Comparison of ENCODE assay signal across 8 mouse cellular contexts in genomic region chr6:65765057-65765456, GRCm38 (mm10). TPM values are rescaled to one million over a fixed set of nuclear protein-coding genes. Genes with fewer than 3 reads are reported as not detected.
DNase-seq lines count a peak whose midpoint lies in the region; ATAC-seq and TF ChIP-seq lines count a peak whose summit lies in the region.

No protein-coding gene starts in this region.

- H3K4me2 ChIP-seq in embryonic facial prominence, embryonic 14.5 days (ENCODE audit: low read depth, low read length): peak overlapping the region; percentile 20
- H3K4me2 ChIP-seq in hindbrain, embryonic 13.5 days: peak overlapping the region; percentile 31
- peak overlapping the region; percentile 35; the same call in 1 of the 2 replicates for H3K4me2 ChIP-seq in stomach, embryonic 16.5 days (ENCODE audit: low read depth, low read length)

- no peaks in the 10 kb centered on the region for H3K9me3 ChIP-seq in embryonic facial prominence, embryonic 14.5 days (ENCODE audit: control insufficient read depth, low read length)
- H3K9me3 ChIP-seq in hindbrain, embryonic 13.5 days: no peaks in the 10 kb centered on the region
- H3K9me3 ChIP-seq in stomach, embryonic 16.5 days (replicated peaks; ENCODE audit: control insufficient read depth, low read length): no peaks in the 10 kb centered on the region

- H3K27ac ChIP-seq in embryonic facial prominence, embryonic 14.5 days (replicated peaks; ENCODE audit: low read depth, low read length): no peak overlapping the region
- peak overlapping the region; percentile 36; the same call in 1 of the 2 replicates for H3K27ac ChIP-seq in hindbrain, embryonic 13.5 days
- H3K27ac ChIP-seq in stomach, embryonic 16.5 days (ENCODE audit: low read length): no peak overlapping the region
- no peak overlapping the region for H3K27ac ChIP-seq in left cerebral cortex, adult 2 months

- H3K4me3 ChIP-seq in embryonic facial prominence, embryonic 14.5 days (ENCODE audit: low read depth, low read length): no peak overlapping the region
- H3K4me3 ChIP-seq in hindbrain, embryonic 13.5 days: no peak overlapping the region
- H3K4me3 ChIP-seq in stomach, embryonic 16.5 days (replicated peaks; ENCODE audit: low read length): no peak overlapping the region
- H3K4me3 ChIP-seq in left cerebral cortex, adult 2 months: no peak overlapping the region

- TF ChIP-seq CTCF in left cerebral cortex, adult 2 months (IDR thresholded peaks at IDR 0.05): no peak

- no peaks in the 10 kb centered on the region for H3K36me3 ChIP-seq in embryonic facial prominence, embryonic 14.5 days (ENCODE audit: control insufficient read depth, insufficient read depth, low read length)
- no peaks in the 10 kb centered on the region for H3K36me3 ChIP-seq in hindbrain, embryonic 13.5 days
- no peaks in the 10 kb centered on the region for H3K36me3 ChIP-seq in stomach, embryonic 16.5 days (ENCODE audit: control insufficient read depth, insufficient read depth, low read length)

- WGBS in embryonic facial prominence, embryonic 14.5 days: 17% methylated on average over 8 of the region's 8 CpGs
- WGBS in hindbrain, embryonic 13.5 days: 9% methylated on average over 8 of the region's 8 CpGs
- 27% methylated on average over 8 of the region's 8 CpGs for WGBS in stomach, embryonic 16.5 days

- H3K9ac ChIP-seq in embryonic facial prominence, embryonic 14.5 days (ENCODE audit: low read depth, low read length): 0 out of 2 replicates have a peak overlapping the region, but pooled peaks have one; percentile 34
- H3K9ac ChIP-seq in hindbrain, embryonic 13.5 days: no peak overlapping the region
- no peak overlapping the region for H3K9ac ChIP-seq in stomach, embryonic 16.5 days (ENCODE audit: low read length)

- DNase-seq in thymus, postnatal 14 days: peak; percentile 4
- DNase-seq in thymus, postnatal 10 days (ENCODE audit: low spot score in 2 of 2): no peak
- peak; percentile 10 for DNase-seq in embryonic facial prominence, embryonic 14.5 days (ENCODE audit: low spot score)
- peak; percentile 10 for DNase-seq in lung, postnatal 10 days
- no peak for DNase-seq in left cerebral cortex, adult 2 months (ENCODE audit: extremely low spot score in 1 of 2, low spot score in 2 of 2)

- H3K4me1 ChIP-seq in embryonic facial prominence, embryonic 14.5 days (ENCODE audit: control insufficient read depth, insufficient read depth, low read length): peaks cover 8% of the 10 kb centered on the region; the same call in 1 of the 2 replicates
- peaks cover 11% of the 10 kb centered on the region; the same call in 1 of the 2 replicates for H3K4me1 ChIP-seq in hindbrain, embryonic 13.5 days (replicated peaks)
- no peaks in the 10 kb centered on the region for H3K4me1 ChIP-seq in stomach, embryonic 16.5 days (ENCODE audit: control insufficient read depth, insufficient read depth, low read length)

- intact Hi-C loops in left cerebral cortex, adult 2 months (cut with DNase I): no loop called here

- no peak for ATAC-seq in embryonic facial prominence, embryonic 14.5 days (ENCODE audit: low read depth)
- peak; percentile 75; the same call in 1 of the 2 replicates for ATAC-seq in hindbrain, embryonic 13.5 days (ENCODE audit: low FRiP score)
- no peak for ATAC-seq in stomach, embryonic 16.5 days (ENCODE audit: insufficient read depth, low FRiP score)
- ATAC-seq in erythroblast, adult 5-6 weeks (replicated peaks; ENCODE audit: low FRiP score, poor library complexity, severe bottlenecking): no peak

- H3K27me3 ChIP-seq in embryonic facial prominence, embryonic 14.5 days (replicated peaks; ENCODE audit: control insufficient read depth, insufficient read depth, low read length): no peaks in the 10 kb centered on the region
- no peaks in the 10 kb centered on the region for H3K27me3 ChIP-seq in hindbrain, embryonic 13.5 days
- no peaks in the 10 kb centered on the region for H3K27me3 ChIP-seq in stomach, embryonic 16.5 days (ENCODE audit: control insufficient read depth, insufficient read depth, low read length)

RNA-seq across cellular contexts. Expression of gene Prdm5, which starts 13.7 kb away (rescaled TPM):
- 21.2 and 21.7 TPM in 2 replicates for polyA plus RNA-seq in embryonic facial prominence, embryonic 14.5 days (2014; fragmentation: Nextera tagmentation; extraction: Ambion mirVana)
- polyA plus RNA-seq in hindbrain, embryonic 13.5 days (2015; fragmentation: Nextera tagmentation; extraction: Ambion mirVana): 8.4 and 9.0 TPM in 2 replicates
- 18.2 and 20.5 TPM in 2 replicates for polyA plus RNA-seq in stomach, embryonic 16.5 days (2015; fragmentation: Nextera tagmentation; extraction: Ambion mirVana)
- total RNA-seq in left cerebral cortex, adult 2 months (2021): 1 to 10 TPM; 5.5 to 6.3 TPM
- total RNA-seq in erythroblast, adult 5-6 weeks (2015; ENCODE audit: low replicate concordance): 0.96 TPM in 1 of 2 replicates, not detected in the other
- total RNA-seq in erythroblast, adult 5-6 weeks (2017; ENCODE audit: low replicate concordance): 0.14 and 0.94 TPM in 2 replicates

Comparison
In these comparisons a context has a peak if more than half of its experiments do, and no peak if none do; other contexts are left out.
1. DNase-seq: peak in thymus, postnatal 14 days (single experiment), embryonic facial prominence, embryonic 14.5 days (single experiment) and lung, postnatal 10 days (single experiment); none in thymus, postnatal 10 days (0 of 2) and left cerebral cortex, adult 2 months (0 of 2).
2. Peak in every context shown above with its lines, with median percentiles within 50 percentile points of each other: H3K4me2 ChIP-seq.